Mouse (Mus musculus) liver, embryonic 14.5 days (tissue): ENCODE results near the gene Pde4d. TPM values are rescaled to one million over a fixed set of nuclear protein-coding genes. Genes with fewer than 3 reads are reported as not detected.

Experiments
- ATAC-seq: fragments of 200-750 bp; cut with Nextera tagmentation; 2 replicates; pipeline ENCODE4 v1.8.0; 2017; ENCODE audit warnings: moderate number of reproducible peaks, mild to moderate bottlenecking, moderate library complexity; ENCODE audit not compliant: insufficient read depth
- DNase-seq, 3 experiments: peaks; one replicate each; pipeline ENCODE4 v3.0.0-alpha.2; 2012 to 2013; ENCODE audit warnings: low read depth in 3 of 3, low spot score in 3 of 3
- H3K27ac ChIP-seq: fragments of 300-500 bp; sonication (generic); 2 replicates; pipeline ENCODE4 v1.5.1; 2014; ENCODE audit warnings: moderate library complexity, mild to moderate bottlenecking, control low read depth, inconsistent platforms
- H3K27me3 ChIP-seq: fragments of 300-500 bp; sonication (generic); 2 replicates; pipeline ENCODE4 v1.6.1; 2014; ENCODE audit warnings: mild to moderate bottlenecking, low read length, moderate library complexity; ENCODE audit not compliant: control insufficient read depth, insufficient read depth
- H3K36me3 ChIP-seq: fragments of 300-500 bp; sonication (generic); replicated peaks from 2 replicates; pipeline ENCODE4 v1.6.1; 2014; ENCODE audit warnings: low read depth; ENCODE audit not compliant: control insufficient read depth, insufficient read depth
- H3K4me1 ChIP-seq, 2 experiments: fragments of 200-500 bp in 1 of 2; fragments of 300-500 bp in 1 of 2; sonication (generic) in 1 of 2; replicated peaks; 2 replicates each; pipeline ENCODE4 v1.6.1; 2012 to 2014; ENCODE audit warnings: antibody characterized with exemption in 1 of 2, inconsistent platforms in 1 of 2, low read length in 1 of 2; ENCODE audit not compliant: control insufficient read depth in 2 of 2, insufficient read depth in 2 of 2
- H3K4me2 ChIP-seq: fragments of 300-500 bp; sonication (generic); 2 replicates; pipeline ENCODE4 v1.6.1; 2014; ENCODE audit warnings: low read depth, mild to moderate bottlenecking, control low read depth, moderate library complexity
- H3K4me3 ChIP-seq, 2 experiments: fragments of 200-500 bp in 1 of 2; fragments of 300-500 bp in 1 of 2; sonication (generic) in 1 of 2; 2 replicates each; pipeline ENCODE4 v1.5.1; 2012 to 2014; ENCODE audit warnings: low read depth in 2 of 2, low read length in 2 of 2, mild to moderate bottlenecking in 2 of 2, control low read depth in 1 of 2, inconsistent platforms in 1 of 2, moderate library complexity in 1 of 2; ENCODE audit not compliant: insufficient read depth in 1 of 2
- H3K9ac ChIP-seq: fragments of 300-500 bp; sonication (generic); replicated peaks from 2 replicates; pipeline ENCODE4 v1.6.1; 2014; ENCODE audit warnings: mild to moderate bottlenecking, control low read depth, moderate library complexity
- H3K9me3 ChIP-seq: fragments of 300-500 bp; sonication (generic); 2 replicates; pipeline ENCODE4 v1.6.1; 2016; ENCODE audit warnings: low read length, mixed read lengths; ENCODE audit not compliant: control insufficient read depth
- CTCF ChIP-seq: IDR thresholded peaks from 2 replicates; pipeline ENCODE4 v1.5.1; 2016; ENCODE audit warnings: antibody characterized with exemption, low read depth, control low read depth
- EP300 ChIP-seq: IDR thresholded peaks from 2 replicates; pipeline ENCODE4 v1.6.1; 2016; ENCODE audit warnings: antibody characterized with exemption, low read depth
- WGBS: fragments of 180-500 bp; shearing (Covaris S2); extraction: QIAGEN DNeasy Blood & Tissue Kit; methylation state at CpG from one replicate; pipeline ENCODE4 v1.1.7; 2014; ENCODE audit not compliant: insufficient replicate concordance; 5-methylcytosine and 5-hydroxymethylcytosine counted together
- polyA plus RNA-seq, 2 experiments: library from polyadenylated mRNA; depleted of rRNA in 1 of 2; stranded (reverse) in 1 of 2; unstranded in 1 of 2; fragments of >200 nt; fragmentation: Nextera tagmentation in 1 of 2; extraction: Ambion mirVana in 1 of 2; gene quantifications; 2 replicates each; pipeline versions ENCODE4 v1.2.1 to v1.2.3; 2012 to 2014

Gene Pde4d
- polyA plus RNA-seq, 2 experiments: 4.9 to 8.6 TPM

GRCm38 (mm10) chr13:108485036-108485435 lies 35.3 kb downstream of the Pde4d start:
- H3K9me3 ChIP-seq: no peaks in the 10 kb centered on the region
- H3K27ac ChIP-seq: no peak overlapping the region
- WGBS: 58% methylated on average over 6 of the region's 6 CpGs
- H3K4me1 ChIP-seq: 0 out of 4 replicates have a peak, but pooled peaks cover 0 to 2% of the 10 kb centered on the region in 2 experiments
- H3K4me3 ChIP-seq: no peak overlapping the region
- no peak overlapping the region for H3K4me2 ChIP-seq
- H3K27me3 ChIP-seq: no peaks in the 10 kb centered on the region
- TF ChIP-seq CTCF (no peak), EP300 (no peak)
- peak in 1 of 3 experiments; percentile 13 for DNase-seq
- ATAC-seq: no peak
- H3K36me3 ChIP-seq: no peaks in the 10 kb centered on the region
- H3K9ac ChIP-seq: no peak overlapping the region

GRCm38 (mm10) chr13:108487066-108487465 lies 37.3 kb downstream of the Pde4d start:
- TF ChIP-seq EP300: no peak
- no peak for TF ChIP-seq CTCF
- 0 out of 4 replicates have a peak, but pooled peaks cover 0 to 2% of the 10 kb centered on the region in 2 experiments for H3K4me1 ChIP-seq
- H3K27ac ChIP-seq: no peak overlapping the region
- H3K36me3 ChIP-seq: no peaks in the 10 kb centered on the region
- DNase-seq: no peak
- H3K4me3 ChIP-seq: no peak overlapping the region
- no peaks in the 10 kb centered on the region for H3K9me3 ChIP-seq
- H3K27me3 ChIP-seq: no peaks in the 10 kb centered on the region
- no peak overlapping the region for H3K9ac ChIP-seq
- no peak overlapping the region for H3K4me2 ChIP-seq
- WGBS: 61% methylated on average over 3 of the region's 3 CpGs
- no peak for ATAC-seq

- H3K4me1 ChIP-seq: 0 out of 4 replicates have a peak, but pooled peaks cover 0 to 2% of the 10 kb centered on the region in 2 experiments
- ATAC-seq (no peak), DNase-seq (no peak)
- no peak for TF ChIP-seq CTCF
- TF ChIP-seq EP300: no peak
- H3K4me3 ChIP-seq: no peak overlapping the region
- no peak overlapping the region for H3K4me2 ChIP-seq
- no peaks in the 10 kb centered on the region for H3K27me3 ChIP-seq
- no peaks in the 10 kb centered on the region for H3K36me3 ChIP-seq
- H3K27ac ChIP-seq: no peak overlapping the region
- no peaks in the 10 kb centered on the region for H3K9me3 ChIP-seq
- H3K9ac ChIP-seq: no peak overlapping the region
Observed at GRCm38 (mm10) chr13:108489825-108490224, 40.1 kb downstream of the Pde4d start.

- Histone ChIP-seq H3K4me2 (no peak overlapping the region), H3K27me3 (no peaks in the 10 kb centered on the region), H3K9me3 (no peaks in the 10 kb centered on the region), H3K27ac (no peak overlapping the region), H3K36me3 (no peaks in the 10 kb centered on the region), H3K9ac (no peak overlapping the region), H3K4me3 (no peak overlapping the region), H3K4me1 (no peaks in the 10 kb centered on the region)
- no peak for DNase-seq
- no peak for TF ChIP-seq CTCF
- no peak for TF ChIP-seq EP300
- 76% methylated on average over 2 of the region's 2 CpGs for WGBS
- ATAC-seq: no peak
Observed at GRCm38 (mm10) chr13:108490872-108491271, 41.1 kb downstream of the Pde4d start.

- no peak for ATAC-seq
- H3K4me2 ChIP-seq: no peak overlapping the region
- H3K27ac ChIP-seq: no peak overlapping the region
- TF ChIP-seq CTCF: no peak
- no peak for TF ChIP-seq EP300
- no peaks in the 10 kb centered on the region for H3K4me1 ChIP-seq
- H3K27me3 ChIP-seq: no peaks in the 10 kb centered on the region
- DNase-seq: no peak
- no peaks in the 10 kb centered on the region for H3K36me3 ChIP-seq
- no peak overlapping the region for H3K4me3 ChIP-seq
- no peak overlapping the region for H3K9ac ChIP-seq
- H3K9me3 ChIP-seq: no peaks in the 10 kb centered on the region
Observed at GRCm38 (mm10) chr13:108492886-108493285, 43.1 kb downstream of the Pde4d start.
